Mouse (Mus musculus): ENCODE results near the gene Mapk1ip1l.

DNA sequence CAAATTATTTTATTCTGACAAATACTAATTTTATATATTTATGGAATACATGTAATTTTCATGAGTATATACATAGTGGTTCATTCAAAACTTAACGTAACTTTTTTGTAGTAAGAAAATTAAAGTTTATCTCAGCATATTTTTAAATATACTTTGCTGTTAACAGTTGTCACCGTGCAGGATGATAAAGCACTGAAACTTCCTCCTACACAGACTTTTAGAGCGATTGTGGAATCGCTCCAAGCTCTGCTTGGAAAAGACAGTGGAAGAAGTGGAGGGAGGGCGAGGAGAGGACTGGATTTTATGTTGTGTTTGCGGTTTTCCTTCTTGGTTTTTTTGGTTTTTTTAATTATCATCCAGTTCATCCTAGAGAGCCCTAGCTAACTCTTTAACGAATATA lies 14.5 kb upstream of the Mapk1ip1l start:
- TF ChIP-seq CTCF (IDR thresholded peaks at IDR 0.05; ENCODE audit: low read depth, low read length) (no peak), GATA1 (IDR thresholded peaks at IDR 0.05; ENCODE audit: borderline replicate concordance, low read length) (no peak), POLR2AphosphoS5 (IDR thresholded peaks at IDR 0.05; ENCODE audit: insufficient replicate concordance, low read depth, low read length) (no peak), TAL1 (conservative IDR thresholded peaks at IDR 0.05; ENCODE audit: low read depth, low read length) (no peak)
